Comparison of ENCODE assay signal across 13 mouse cellular contexts in genomic region chr10:22699487-22700335, GRCm38 (mm10). TPM values are rescaled to one million over a fixed set of nuclear protein-coding genes. Genes with fewer than 3 reads are reported as not detected.
DNase-seq lines count a peak whose midpoint lies in the region; ATAC-seq and TF ChIP-seq lines count a peak whose summit lies in the region.
"Had no signal": no experiment of that assay in that cellular context is flagged by ENCODE, and none has a peak within 500 bp of the region (broad histone marks: within the 10 kb centered on the region; RNA-seq: fewer than 3 reads in every experiment).

No protein-coding gene starts in this region.

- H3K27me3 ChIP-seq in midbrain, embryonic 10.5 days (ENCODE audit: low read depth, poor library complexity, severe bottlenecking) = no peaks in the 10 kb centered on the region
- no peaks in the 10 kb centered on the region for H3K27me3 ChIP-seq in midbrain, embryonic 14.5 days (ENCODE audit: control insufficient read depth, insufficient read depth, low read length)
- H3K27me3 ChIP-seq in stomach, embryonic 14.5 days (ENCODE audit: control insufficient read depth, insufficient read depth, low read length) = no peaks in the 10 kb centered on the region

- H3K4me3 ChIP-seq in gastrocnemius, adult 2 months = no peak overlapping the region
- no peak overlapping the region for H3K4me3 ChIP-seq in midbrain, embryonic 10.5 days
- no peak overlapping the region for H3K4me3 ChIP-seq in midbrain, embryonic 14.5 days (replicated peaks; ENCODE audit: low read depth, low read length)
- H3K4me3 ChIP-seq in cortical plate, adult 2 months (ENCODE audit: insufficient read depth, low read length) = no peak overlapping the region
- H3K4me3 ChIP-seq in stomach, embryonic 14.5 days (ENCODE audit: low read depth, low read length) = no peak overlapping the region
- H3K4me3 ChIP-seq: erythroblast, embryonic 14.5 days had no signal

- no peak overlapping the region for H3K9ac ChIP-seq in midbrain, embryonic 14.5 days (replicated peaks; ENCODE audit: low read length)
- H3K9ac ChIP-seq in stomach, embryonic 14.5 days (replicated peaks; ENCODE audit: low read depth, low read length) = no peak overlapping the region

- no peak overlapping the region for H3K4me2 ChIP-seq in midbrain, embryonic 14.5 days (ENCODE audit: low read length)
- H3K4me2 ChIP-seq in stomach, embryonic 14.5 days (replicated peaks; ENCODE audit: low read depth, low read length) = no peak overlapping the region

- peak overlapping the region; percentile 20; the same call in 1 of the 2 replicates for H3K27ac ChIP-seq in gastrocnemius, adult 2 months
- H3K27ac ChIP-seq in midbrain, embryonic 10.5 days (replicated peaks) = 0 out of 2 replicates have a peak overlapping the region, but pooled peaks have one; percentile 2
- no peak overlapping the region for H3K27ac ChIP-seq in midbrain, embryonic 14.5 days (replicated peaks; ENCODE audit: low read depth, low read length)
- 0 out of 2 replicates have a peak overlapping the region, but pooled peaks have one; percentile 12 for H3K27ac ChIP-seq in cortical plate, adult 2 months (ENCODE audit: insufficient read depth, low read length)
- H3K27ac ChIP-seq in stomach, embryonic 14.5 days (ENCODE audit: low read length) = 0 out of 2 replicates have a peak overlapping the region, but pooled peaks have one; percentile 7

- TF ChIP-seq POLR2A in cortical plate, adult 2 months (IDR thresholded peaks at IDR 0.05; ENCODE audit: extremely low read depth, insufficient read depth, low read length) = no peak

- intact Hi-C loops in gastrocnemius, adult 2 months (cut with DNase I) = no loop called here
- intact Hi-C loops in gastrocnemius, postnatal 36 days (cut with DNase I) = no loop called here

- 0 out of 2 replicates have a peak, but pooled peaks cover 3% of the 10 kb centered on the region for H3K4me1 ChIP-seq in midbrain, embryonic 10.5 days
- H3K4me1 ChIP-seq in midbrain, embryonic 14.5 days (ENCODE audit: control insufficient read depth, insufficient read depth, low read length) = no peaks in the 10 kb centered on the region
- peaks cover 23% of the 10 kb centered on the region for H3K4me1 ChIP-seq in cortical plate, adult 2 months (ENCODE audit: control insufficient read depth, insufficient read depth, low read length)
- peaks cover 15% of the 10 kb centered on the region; the same call in 1 of the 2 replicates for H3K4me1 ChIP-seq in stomach, embryonic 14.5 days (ENCODE audit: control insufficient read depth, insufficient read depth, low read length)

- TF ChIP-seq CTCF in gastrocnemius, adult 2 months (IDR thresholded peaks at IDR 0.05) = no peak
- no peak for TF ChIP-seq CTCF in cortical plate, adult 2 months (IDR thresholded peaks at IDR 0.05; ENCODE audit: extremely low read depth, insufficient read depth, low read length)

- peaks cover 52% of the 10 kb centered on the region for H3K36me3 ChIP-seq in midbrain, embryonic 10.5 days
- H3K36me3 ChIP-seq in midbrain, embryonic 14.5 days (ENCODE audit: control insufficient read depth, insufficient read depth, low read length) = peaks cover 28% of the 10 kb centered on the region
- H3K36me3 ChIP-seq in stomach, embryonic 14.5 days (ENCODE audit: control insufficient read depth, insufficient read depth, low read length) = 0 out of 2 replicates have a peak, but pooled peaks cover 3% of the 10 kb centered on the region

- ATAC-seq in midbrain, embryonic 14.5 days (ENCODE audit: low FRiP score, low TSS enrichment) = no peak
- ATAC-seq in stomach, embryonic 14.5 days (ENCODE audit: insufficient number of reproducible peaks, insufficient read depth, low FRiP score, low read depth) = no peak
- ATAC-seq: CD4-positive, CD25-positive, alpha-beta regulatory T cell, adult 4 months had no signal

- 84% methylated on average over 19 of the region's 19 CpGs for WGBS in midbrain, embryonic 10.5 days
- WGBS in midbrain, embryonic 14.5 days = 84% methylated on average over 19 of the region's 19 CpGs
- WGBS in stomach, embryonic 14.5 days = 68% methylated on average over 19 of the region's 19 CpGs

- DNase-seq in gastrocnemius, adult 2 months = peak; percentile 31
- DNase-seq in gastrocnemius, postnatal 36 days = no peak
- DNase-seq in midbrain, embryonic 10.5 days (ENCODE audit: low spot score) = no peak
- no peak for DNase-seq in midbrain, embryonic 14.5 days
- no peak for DNase-seq in spleen, adult 12 weeks (ENCODE audit: low spot score)
- DNase-seq in adrenal gland, adult (ENCODE audit: inconsistent age in 2 of 2, low spot score in 1 of 2) = no peak
- DNase-seq: adrenal gland, postnatal 25 days; kidney, adult 8-10 months; lung, adult 2 months had no signal

- H3K9me3 ChIP-seq in midbrain, embryonic 10.5 days (replicated peaks) = no peaks in the 10 kb centered on the region
- no peaks in the 10 kb centered on the region for H3K9me3 ChIP-seq in midbrain, embryonic 14.5 days (ENCODE audit: control insufficient read depth, low read length)
- no peaks in the 10 kb centered on the region for H3K9me3 ChIP-seq in stomach, embryonic 14.5 days (ENCODE audit: control insufficient read depth, low read depth, low read length)

RNA-seq across cellular contexts. Expression of gene Tbpl1, which starts 32.0 kb away (rescaled TPM):
- 10 to 100 TPM; 16.0 to 22.6 TPM for total RNA-seq in gastrocnemius, adult 2 months (2021)
- total RNA-seq in gastrocnemius, postnatal 36 days (2021) = 10 to 100 TPM; 16.9 to 19.6 TPM
- 102 and 107 TPM in 2 replicates for polyA plus RNA-seq in midbrain, embryonic 10.5 days (2016; fragmentation: Nextera tagmentation; extraction: Ambion mirVana)
- polyA plus RNA-seq in midbrain, embryonic 14.5 days (2014; fragmentation: Nextera tagmentation; extraction: Ambion mirVana) = 97.8 and 115 TPM in 2 replicates
- polyA plus RNA-seq in cortical plate, adult 2 months (2012; rRNA removed) = 43.7 and 48.0 TPM in 2 replicates
- polyA plus RNA-seq in stomach, embryonic 14.5 days (2014; fragmentation: Nextera tagmentation; extraction: Ambion mirVana) = 67.9 and 74.7 TPM in 2 replicates

RNA-seq across cellular contexts. Expression of gene Slc2a12, which starts 54.9 kb away (rescaled TPM):
- total RNA-seq in gastrocnemius, adult 2 months (2021) = 10 to 100 TPM; 13.3 to 13.8 TPM
- 10 to 100 TPM; 11.5 to 14.4 TPM for total RNA-seq in gastrocnemius, postnatal 36 days (2021)
- polyA plus RNA-seq in midbrain, embryonic 10.5 days (2016; fragmentation: Nextera tagmentation; extraction: Ambion mirVana) = 1.5 and 1.7 TPM in 2 replicates
- 1.2 and 4.6 TPM in 2 replicates for polyA plus RNA-seq in midbrain, embryonic 14.5 days (2014; fragmentation: Nextera tagmentation; extraction: Ambion mirVana)
- polyA plus RNA-seq in cortical plate, adult 2 months (2012; rRNA removed) = 1.4 and 1.5 TPM in 2 replicates
- polyA plus RNA-seq in stomach, embryonic 14.5 days (2014; fragmentation: Nextera tagmentation; extraction: Ambion mirVana) = 2.8 TPM in 2 replicates
- polyA plus RNA-seq: CD4-positive, CD25-positive, alpha-beta regulatory T cell, adult 4 months; erythroblast, embryonic 14.5 days had no signal
